Mouse (Mus musculus): ENCODE measurements around the gene Plcb3.

DNA sequence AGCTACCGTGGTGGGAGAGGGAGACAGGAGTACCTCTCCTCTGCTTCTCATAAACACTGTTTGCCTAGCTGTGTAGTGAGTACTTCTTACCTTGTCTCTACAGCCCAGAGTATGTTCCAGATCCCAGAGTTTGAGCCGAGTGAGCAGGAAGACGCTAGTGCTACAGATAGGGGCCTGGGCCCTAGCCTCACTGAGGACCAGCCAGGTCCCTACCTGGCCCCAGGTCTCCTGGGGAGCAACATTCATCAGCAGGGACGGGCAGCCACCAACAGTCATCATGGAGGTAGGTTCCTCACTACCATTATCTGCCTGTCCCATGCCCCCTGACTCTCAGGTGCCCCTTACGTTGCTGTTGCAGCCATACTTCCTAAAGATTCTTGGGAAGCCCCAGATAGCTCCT, 33.5 kb downstream of the Plcb3 start:
- TF ChIP-seq CTCF (IDR thresholded peaks at IDR 0.05; ENCODE audit: extremely low read depth, insufficient read length, insufficient replicate concordance, low read depth, low read length) (no peak), POLR2A (IDR thresholded peaks at IDR 0.05; ENCODE audit: low read depth, low read length) (no peak; the same call in 1 of the 2 replicates)

All from small intestine, adult 2 months (tissue).